Mouse (Mus musculus) heart, postnatal 14 days (tissue): Measurements from ENCODE around the gene Tmem132c. TPM values are rescaled to one million over a fixed set of nuclear protein-coding genes. Genes with fewer than 3 reads are reported as not detected.

Experiments used
- DNase-seq, 2 experiments: peaks; one replicate each; pipeline ENCODE4 v3.0.0; 2021 to 2022
- intact Hi-C: fragments of 180-260 bp; cut with DNase I; formaldehyde crosslinking; loops from one replicate; pipeline ENCODE4 v1.15.1; 2025
- total RNA-seq, 2 experiments: library from RNA; stranded (reverse); gene quantifications; 2 replicates each; pipeline ENCODE4 v1.2.3; 2021

Gene Tmem132c
- total RNA-seq, 2 experiments from 2014 or later = 0.17 to 0.33 TPM

GRCm38 (mm10) chr5:127478322-127478721, 236.7 kb downstream of the Tmem132c start:
- no peak for DNase-seq
- intact Hi-C loops = no loop called here

GRCm38 (mm10) chr5:127480931-127481330, 239.3 kb downstream of the Tmem132c start:
- no peak for DNase-seq
- intact Hi-C loops = loop anchor here (5.0 kb wide), 1 partner anchor 244 kb away; no protein-coding TSS in a partner anchor

- DNase-seq = peak; percentile 29 to 62
- intact Hi-C loops = loop anchor here (5.0 kb wide), 1 partner anchor 244 kb away; no protein-coding TSS in a partner anchor
Observed at GRCm38 (mm10) chr5:127481416-127481815, 239.8 kb downstream of the Tmem132c start.

- intact Hi-C loops = loop anchor here (5.0 kb wide), 1 partner anchor 245 kb away; no protein-coding TSS in a partner anchor
- no peak for DNase-seq
Observed at GRCm38 (mm10) chr5:127482342-127482741, 240.7 kb downstream of the Tmem132c start.

GRCm38 (mm10) chr5:127483955-127484659, 242.5 kb downstream of the Tmem132c start:
- DNase-seq = no peak
- intact Hi-C loops = loop anchor here (5.0 kb wide), 1 partner anchor 247 kb away; no protein-coding TSS in a partner anchor

GRCm38 (mm10) chr5:127484813-127485486, 243.3 kb downstream of the Tmem132c start:
- no peak for DNase-seq
- intact Hi-C loops = loop anchor here (5.0 kb wide), 1 partner anchor 248 kb away; no protein-coding TSS in a partner anchor

- DNase-seq = no peak
- intact Hi-C loops = no loop called here
Observed at GRCm38 (mm10) chr5:127487190-127487589, 245.6 kb downstream of the Tmem132c start.

GRCm38 (mm10) chr5:127488666-127489065, 247.1 kb downstream of the Tmem132c start:
- intact Hi-C loops = no loop called here
- DNase-seq = no peak

GRCm38 (mm10) chr5:127491724-127492123, 250.1 kb downstream of the Tmem132c start:
- intact Hi-C loops = no loop called here
- DNase-seq = no peak

- no peak for DNase-seq
- intact Hi-C loops = loop anchor here (5.0 kb wide), 1 partner anchor 260 kb away; no protein-coding TSS in a partner anchor
Observed at GRCm38 (mm10) chr5:127496895-127497294, 255.3 kb downstream of the Tmem132c start.

GRCm38 (mm10) chr5:127499151-127499827, 257.7 kb downstream of the Tmem132c start:
- intact Hi-C loops = loop anchor here (5.0 kb wide), 1 partner anchor 262 kb away; no protein-coding TSS in a partner anchor
- no peak for DNase-seq

GRCm38 (mm10) chr5:127502838-127503237, 261.2 kb downstream of the Tmem132c start:
- intact Hi-C loops = no loop called here
- peak in 1 of 2 experiments; percentile 6 for DNase-seq

- intact Hi-C loops = no loop called here
- DNase-seq = no peak
Observed at GRCm38 (mm10) chr5:127505697-127506096, 264.1 kb downstream of the Tmem132c start.

GRCm38 (mm10) chr5:127511653-127512052, 270.0 kb downstream of the Tmem132c start:
- peak in 1 of 2 experiments; percentile 7 for DNase-seq
- intact Hi-C loops = no loop called here

- DNase-seq = no peak
- intact Hi-C loops = no loop called here
Observed at GRCm38 (mm10) chr5:127515960-127516359, 274.4 kb downstream of the Tmem132c start.

GRCm38 (mm10) chr5:127522744-127523476, 281.3 kb downstream of the Tmem132c start:
- peak in 1 of 2 experiments; percentile 10 for DNase-seq
- intact Hi-C loops = no loop called here

GRCm38 (mm10) chr5:127527344-127527974, 285.9 kb downstream of the Tmem132c start:
- intact Hi-C loops = no loop called here
- no peak for DNase-seq

- no peak for DNase-seq
- intact Hi-C loops = no loop called here
Observed at GRCm38 (mm10) chr5:127537508-127537907, 295.9 kb downstream of the Tmem132c start.

GRCm38 (mm10) chr5:127546585-127546991, 305.0 kb downstream of the Tmem132c start:
- DNase-seq = no peak
- intact Hi-C loops = no loop called here

- no peak for DNase-seq
- intact Hi-C loops = no loop called here
Observed at GRCm38 (mm10) chr5:127548136-127548535, 306.5 kb downstream of the Tmem132c start.
